Mouse (Mus musculus): ENCODE measurements around the gene Tns3. TPM values are rescaled to one million over a fixed set of nuclear protein-coding genes. Genes with fewer than 3 reads are reported as not detected.
A peak's percentile ranks its signal among the peaks of the same experiment; 100 is the strongest.

Gene Tns3
- total RNA-seq, 2 experiments from 2014 or later: 32.5 to 37.1 TPM

GRCm38 (mm10) chr11:8679221-8679620 is 14.9 kb upstream of the Tns3 start:
- no peak for DNase-seq

GRCm38 (mm10) chr11:8678260-8678995 is 14.1 kb upstream of the Tns3 start:
- DNase-seq: no peak

- no peak for DNase-seq
These were observed 11.6 kb upstream of the Tns3 start for GRCm38 (mm10) chr11:8675701-8676474.

GRCm38 (mm10) chr11:8674549-8675149 is 10.3 kb upstream of the Tns3 start:
- no peak for DNase-seq

- DNase-seq: no peak
These were observed 7.4 kb upstream of the Tns3 start for GRCm38 (mm10) chr11:8671698-8672097.

GRCm38 (mm10) chr11:8669138-8669537 is 4.8 kb upstream of the Tns3 start:
- DNase-seq: no peak

GRCm38 (mm10) chr11:8664797-8665196 is 462 bp upstream of the Tns3 start:
- DNase-seq: no peak

- DNase-seq: peak; percentile 66
These were observed 617 bp downstream of the Tns3 start for GRCm38 (mm10) chr11:8663444-8664392.

- peak; percentile 47 for DNase-seq
These were observed 1.5 kb downstream of the Tns3 start for GRCm38 (mm10) chr11:8662706-8663429.

- no peak for DNase-seq
These were observed 3.4 kb downstream of the Tns3 start for GRCm38 (mm10) chr11:8660951-8661350.

GRCm38 (mm10) chr11:8659851-8660250 is 4.5 kb downstream of the Tns3 start:
- no peak for DNase-seq

GRCm38 (mm10) chr11:8659061-8659460 is 5.3 kb downstream of the Tns3 start:
- DNase-seq: peak; percentile 48

- no peak for DNase-seq
These were observed 6.8 kb downstream of the Tns3 start for GRCm38 (mm10) chr11:8657493-8657892.

GRCm38 (mm10) chr11:8656448-8657393 is 7.6 kb downstream of the Tns3 start:
- no peak for DNase-seq

GRCm38 (mm10) chr11:8653800-8654295 is 10.5 kb downstream of the Tns3 start:
- peak; percentile 40 for DNase-seq

GRCm38 (mm10) chr11:8652792-8653645 is 11.3 kb downstream of the Tns3 start:
- no peak for DNase-seq

GRCm38 (mm10) chr11:8652116-8652714 is 12.1 kb downstream of the Tns3 start:
- DNase-seq: no peak

GRCm38 (mm10) chr11:8651448-8652035 is 12.8 kb downstream of the Tns3 start:
- DNase-seq: no peak

Measured in heart, postnatal 4 days (tissue).